ENCODE assay signal across 8 mouse cellular contexts in genomic region chr13:36731016-36731930, GRCm38 (mm10). TPM values are rescaled to one million over a fixed set of nuclear protein-coding genes. Genes with fewer than 3 reads are reported as not detected.
A peak's percentile ranks its signal among the peaks of the same experiment; 100 is the strongest.
DNase-seq lines count a peak whose midpoint lies in the region; ATAC-seq and TF ChIP-seq lines count a peak whose summit lies in the region.

No protein-coding gene starts in this region.

- under 1% methylated on average over 31 of the region's 34 CpGs for whole genome bisulfite sequencing in forebrain, embryonic 10.5 days
- WGBS in hindbrain, embryonic 16.5 days = 2% methylated on average over 34 of the region's 34 CpGs
- 5% methylated on average over 34 of the region's 34 CpGs for WGBS in limb, embryonic 14.5 days

- TF ChIP-seq POLR2A in bone marrow macrophage, adult 2 months (IDR thresholded peaks at IDR 0.05; ENCODE audit: borderline replicate concordance, low read depth, low read length) = no peak
- no peak for TF ChIP-seq POLR2A in limb, embryonic 14.5 days (IDR thresholded peaks at IDR 0.05; ENCODE audit: borderline replicate concordance, extremely low read depth, insufficient read depth, insufficient read length)

- peak overlapping the region; percentile 13 for H3K4me3 ChIP-seq in erythroblast, embryonic 14.5 days (replicated peaks)
- peak overlapping the region; percentile 62 for H3K4me3 ChIP-seq in bone marrow macrophage, adult 2 months (ENCODE audit: insufficient read depth, low read length)
- peak overlapping the region; percentile 54 for H3K4me3 ChIP-seq in forebrain, embryonic 10.5 days
- peak overlapping the region; percentile 45 for H3K4me3 ChIP-seq in hindbrain, embryonic 16.5 days (ENCODE audit: low read length)
- H3K4me3 ChIP-seq in limb, embryonic 14.5 days (replicated peaks; ENCODE audit: low read length) = peak overlapping the region; percentile 47

- H3K9ac ChIP-seq in hindbrain, embryonic 16.5 days (ENCODE audit: low read depth, low read length) = peak overlapping the region; percentile 61
- H3K9ac ChIP-seq in limb, embryonic 14.5 days (ENCODE audit: low read depth, low read length, severe bottlenecking) = peak overlapping the region; percentile 22; the same call in 1 of the 2 replicates

- no peak for ATAC-seq in erythroblast, adult 5-6 weeks (replicated peaks; ENCODE audit: low FRiP score, poor library complexity, severe bottlenecking)
- no peak for ATAC-seq in hindbrain, embryonic 16.5 days
- no peak for ATAC-seq in limb, embryonic 14.5 days (ENCODE audit: low FRiP score, low read depth)

- H3K4me2 ChIP-seq in hindbrain, embryonic 16.5 days (ENCODE audit: low read length) = peak overlapping the region; percentile 55
- peak overlapping the region; percentile 70 for H3K4me2 ChIP-seq in limb, embryonic 14.5 days (replicated peaks; ENCODE audit: low read depth, low read length, severe bottlenecking)

- no peak for TF ChIP-seq CTCF in bone marrow macrophage, adult 2 months (IDR thresholded peaks at IDR 0.05; ENCODE audit: low read depth, low read length)

- DNase-seq in forebrain, embryonic 10.5 days (ENCODE audit: extremely low spot score, low spot score) = peak; percentile 46
- DNase-seq in limb, embryonic 14.5 days (ENCODE audit: low spot score) = peak; percentile 51
- peak; percentile 65 for DNase-seq in neural tube, embryonic 10.5 days (ENCODE audit: extremely low spot score, low spot score)
- DNase-seq in yolk sac, embryonic 10.5 days (ENCODE audit: low spot score) = peak; percentile 58

- H3K9me3 ChIP-seq in erythroblast, embryonic 14.5 days (ENCODE audit: control insufficient read depth, low read length) = no peaks in the 10 kb centered on the region
- no peaks in the 10 kb centered on the region for H3K9me3 ChIP-seq in forebrain, embryonic 10.5 days
- no peaks in the 10 kb centered on the region for H3K9me3 ChIP-seq in hindbrain, embryonic 16.5 days (ENCODE audit: control insufficient read depth, low read length)
- H3K9me3 ChIP-seq in limb, embryonic 14.5 days (ENCODE audit: control insufficient read depth, low read length) = no peaks in the 10 kb centered on the region

- H3K36me3 ChIP-seq in erythroblast, embryonic 14.5 days (ENCODE audit: control insufficient read depth) = no peaks in the 10 kb centered on the region
- H3K36me3 ChIP-seq in forebrain, embryonic 10.5 days (replicated peaks) = no peaks in the 10 kb centered on the region
- H3K36me3 ChIP-seq in hindbrain, embryonic 16.5 days (ENCODE audit: control insufficient read depth, insufficient read depth, low read length) = no peaks in the 10 kb centered on the region
- no peaks in the 10 kb centered on the region for H3K36me3 ChIP-seq in limb, embryonic 14.5 days (ENCODE audit: control insufficient read depth, insufficient read depth, low read length)

- H3K27ac ChIP-seq in bone marrow macrophage, adult 2 months (ENCODE audit: insufficient read depth, low read depth, low read length) = no peak overlapping the region
- H3K27ac ChIP-seq in forebrain, embryonic 10.5 days = peak overlapping the region; percentile 66; the same call in 1 of the 2 replicates
- peak overlapping the region; percentile 73 for H3K27ac ChIP-seq in hindbrain, embryonic 16.5 days (ENCODE audit: low read depth, low read length)
- H3K27ac ChIP-seq in limb, embryonic 14.5 days (replicated peaks; ENCODE audit: low read depth, low read length) = no peak overlapping the region

- H3K27me3 ChIP-seq in erythroblast, embryonic 14.5 days (ENCODE audit: control insufficient read depth) = peaks cover 100% of the 10 kb centered on the region
- peaks cover 98% of the 10 kb centered on the region for H3K27me3 ChIP-seq in forebrain, embryonic 10.5 days (ENCODE audit: poor library complexity, severe bottlenecking)
- peaks cover 13% of the 10 kb centered on the region for H3K27me3 ChIP-seq in hindbrain, embryonic 16.5 days (replicated peaks; ENCODE audit: control insufficient read depth, insufficient read depth, low read length)
- peaks cover 62% of the 10 kb centered on the region for H3K27me3 ChIP-seq in limb, embryonic 14.5 days (ENCODE audit: control insufficient read depth, insufficient read depth, low read length)

- H3K4me1 ChIP-seq in erythroblast, embryonic 14.5 days (ENCODE audit: control insufficient read depth) = no peaks in the 10 kb centered on the region
- peaks cover 8% of the 10 kb centered on the region; the same call in 1 of the 2 replicates for H3K4me1 ChIP-seq in bone marrow macrophage, adult 2 months (ENCODE audit: control insufficient read depth, insufficient read depth, low read length)
- peaks cover 68% of the 10 kb centered on the region for H3K4me1 ChIP-seq in forebrain, embryonic 10.5 days
- H3K4me1 ChIP-seq in hindbrain, embryonic 16.5 days (ENCODE audit: control insufficient read depth, insufficient read depth, low read depth, low read length) = peaks cover 8% of the 10 kb centered on the region
- H3K4me1 ChIP-seq in limb, embryonic 14.5 days (ENCODE audit: control insufficient read depth, insufficient read depth, low read length) = peaks cover 14% of the 10 kb centered on the region

RNA-seq across cellular contexts. Expression of gene Nrn1, which starts 3.7 kb away (rescaled TPM):
- polyA plus RNA-seq in erythroblast, embryonic 14.5 days (2012) = 0.14 and 0.18 TPM in 2 replicates
- total RNA-seq in erythroblast, adult 5-6 weeks (2015; ENCODE audit: low replicate concordance) = not detected in 2 replicates
- total RNA-seq in erythroblast, adult 5-6 weeks (2017; ENCODE audit: low replicate concordance) = not detected in 2 replicates
- not detected in 2 replicates for polyA plus RNA-seq in bone marrow macrophage, adult 2 months (2012; ENCODE audit: insufficient read depth, insufficient read length, missing spikeins)
- 6.9 and 10.4 TPM in 2 replicates for polyA plus RNA-seq in forebrain, embryonic 10.5 days (2016; fragmentation: Nextera tagmentation; extraction: Ambion mirVana)
- 76.5 and 87.1 TPM in 2 replicates for polyA plus RNA-seq in hindbrain, embryonic 16.5 days (2015; fragmentation: Nextera tagmentation; extraction: Ambion mirVana)
- 13.8 and 14.1 TPM in 2 replicates for polyA plus RNA-seq in limb, embryonic 14.5 days (2012; rRNA removed)
- 14.7 and 16.2 TPM in 2 replicates for polyA plus RNA-seq in limb, embryonic 14.5 days (2014; fragmentation: Nextera tagmentation; extraction: Ambion mirVana)

Comparison
In these comparisons a context has a peak if more than half of its experiments do, and no peak if none do; other contexts are left out.
1. H3K27ac ChIP-seq: peak in forebrain, embryonic 10.5 days (single experiment) and hindbrain, embryonic 16.5 days (single experiment); none in bone marrow macrophage, adult 2 months (single experiment) and limb, embryonic 14.5 days (single experiment).
2. Peak in every context shown above with its lines, with median percentiles within 50 percentile points of each other: H3K4me3 ChIP-seq and DNase-seq.